ENCODE assay signal across 7 mouse cellular contexts in the genomic region with DNA sequence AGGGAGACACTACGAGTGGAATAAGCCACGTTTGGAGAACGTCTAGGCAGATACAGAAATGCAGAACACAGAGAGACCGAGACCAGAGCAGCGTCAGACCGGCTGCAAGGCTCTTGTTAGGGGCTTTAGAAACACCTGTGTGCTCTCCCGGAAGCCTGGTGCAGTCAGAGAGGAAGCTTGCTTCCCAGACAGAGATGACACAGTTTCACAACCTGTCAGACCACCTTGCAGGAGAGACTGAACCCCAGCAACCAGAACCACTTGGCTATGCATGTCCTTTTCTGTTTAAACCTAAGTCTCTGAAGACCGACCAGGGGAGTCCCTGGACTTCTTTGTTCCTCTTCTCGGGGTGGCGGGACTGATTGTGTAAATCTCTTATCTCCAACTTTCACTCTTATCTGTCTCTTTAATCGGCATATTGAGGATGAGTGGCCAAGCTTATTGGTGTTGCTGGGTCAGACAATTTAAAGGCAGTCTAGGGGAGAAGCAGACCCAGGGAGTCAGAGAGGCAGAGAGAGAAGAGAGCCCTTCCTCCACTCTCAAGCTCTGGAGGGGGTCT. TPM values are rescaled to one million over a fixed set of nuclear protein-coding genes. Genes with fewer than 3 reads are reported as not detected.
DNase-seq lines count a peak whose midpoint lies in the region; ATAC-seq and TF ChIP-seq lines count a peak whose summit lies in the region.

Grm6 (plus strand) TSS at position 509 of the 559 bp plus-strand sequence.

- H3K27me3 ChIP-seq in testis, adult 2 months (ENCODE audit: control insufficient read depth, insufficient read depth, low read length), result no peaks in the 10 kb centered on the region; the same call in 1 of the 2 replicates

- H3K36me3 ChIP-seq in testis, adult 2 months (ENCODE audit: control insufficient read depth, insufficient read depth, low read length), result no peaks in the 10 kb centered on the region

- peak; percentile 61 for ATAC-seq in granulocyte monocyte progenitor cell, adult 5-6 weeks (replicated peaks; ENCODE audit: poor library complexity, severe bottlenecking)
- ATAC-seq in megakaryocyte progenitor cell, adult 5-6 weeks (replicated peaks; ENCODE audit: poor library complexity), result peak; percentile 37
- ATAC-seq in cerebellum, adult (ENCODE audit: insufficient number of reproducible peaks, low FRiP score, low TSS enrichment), result no peak

- DNase-seq in testis, postnatal 10 days (ENCODE audit: low spot score), result no peak
- DNase-seq in thymus, postnatal 4 days, result peak; percentile 63
- DNase-seq in urinary bladder, adult 18-20 months (ENCODE audit: low spot score in 2 of 2), result no peak

- peak within 1 kb of the TSS; percentile 51 for H3K4me3 ChIP-seq in testis, adult 2 months (ENCODE audit: control insufficient read depth, low read depth, low read length)

- H3K4me1 ChIP-seq in testis, adult 2 months (ENCODE audit: control insufficient read depth, insufficient read depth, low read length), result peaks cover 11% of the 10 kb centered on the region

- H3K27ac ChIP-seq in testis, adult 2 months (ENCODE audit: control insufficient read depth, insufficient read depth, low read depth, low read length), result no peak within 1 kb of the TSS

- no peak for TF ChIP-seq CTCF in testis, adult 2 months (IDR thresholded peaks at IDR 0.05; ENCODE audit: control insufficient read depth, insufficient read depth, insufficient replicate concordance, low read depth, low read length)

- TF ChIP-seq POLR2A in testis, adult 2 months (IDR thresholded peaks at IDR 0.05; ENCODE audit: control insufficient read depth, low read depth, low read length), result no peak

RNA-seq across cellular contexts. Expression of gene Grm6, which starts in this region (rescaled TPM):
- polyA plus RNA-seq in testis, adult 2 months (2012; rRNA removed), result 0.79 and 0.91 TPM in 2 replicates
- total RNA-seq in granulocyte monocyte progenitor cell, adult 5-6 weeks (2014; fragmentation: Nextera tagmentation), result not detected in 2 replicates
- total RNA-seq in granulocyte monocyte progenitor cell, adult 5-6 weeks (2017), result not detected in 2 replicates
- not detected in 2 replicates for total RNA-seq in megakaryocyte progenitor cell, adult 5-6 weeks (2015)
- not detected in 2 replicates for total RNA-seq in megakaryocyte progenitor cell, adult 5-6 weeks (2017)

Comparison
In these comparisons a context has a peak if more than half of its experiments do, and no peak if none do; other contexts are left out.
1. Peak in ATAC-seq in granulocyte monocyte progenitor cell, adult 5-6 weeks; RNA of the gene not detected or under 1 TPM.
2. Peak in ATAC-seq in megakaryocyte progenitor cell, adult 5-6 weeks; RNA of the gene not detected or under 1 TPM.